Mouse (Mus musculus) mesoderm, embryonic 11.5 days (tissue): ENCODE results near the gene Slc25a24.

Experiments used
- DNase-seq: peaks from one replicate; pipeline ENCODE4 v3.0.0-alpha.2; 2012; ENCODE audit warnings: low read depth, low spot score

Slc25a24 gene

DNA sequence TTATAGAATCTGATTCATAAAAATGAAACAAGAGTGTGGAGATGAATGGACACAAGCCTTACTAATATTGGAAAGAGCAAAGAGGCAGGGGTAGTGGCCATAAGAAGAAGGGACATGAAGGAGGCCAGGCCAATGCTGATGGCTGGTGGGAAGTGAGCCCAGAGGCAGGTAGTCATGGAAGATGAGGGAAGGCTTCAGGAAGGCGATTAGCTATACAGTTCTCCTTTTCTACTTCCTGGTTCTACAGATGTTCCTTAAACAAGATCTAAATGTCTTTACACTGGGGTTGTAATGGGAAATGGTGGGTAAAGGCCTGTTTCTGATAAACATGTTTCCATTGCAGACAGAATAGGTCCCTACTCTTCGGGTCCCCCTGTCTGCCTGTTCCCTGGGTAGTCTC, 46.2 kb downstream of the Slc25a24 start:
- DNase-seq = no peak

DNA sequence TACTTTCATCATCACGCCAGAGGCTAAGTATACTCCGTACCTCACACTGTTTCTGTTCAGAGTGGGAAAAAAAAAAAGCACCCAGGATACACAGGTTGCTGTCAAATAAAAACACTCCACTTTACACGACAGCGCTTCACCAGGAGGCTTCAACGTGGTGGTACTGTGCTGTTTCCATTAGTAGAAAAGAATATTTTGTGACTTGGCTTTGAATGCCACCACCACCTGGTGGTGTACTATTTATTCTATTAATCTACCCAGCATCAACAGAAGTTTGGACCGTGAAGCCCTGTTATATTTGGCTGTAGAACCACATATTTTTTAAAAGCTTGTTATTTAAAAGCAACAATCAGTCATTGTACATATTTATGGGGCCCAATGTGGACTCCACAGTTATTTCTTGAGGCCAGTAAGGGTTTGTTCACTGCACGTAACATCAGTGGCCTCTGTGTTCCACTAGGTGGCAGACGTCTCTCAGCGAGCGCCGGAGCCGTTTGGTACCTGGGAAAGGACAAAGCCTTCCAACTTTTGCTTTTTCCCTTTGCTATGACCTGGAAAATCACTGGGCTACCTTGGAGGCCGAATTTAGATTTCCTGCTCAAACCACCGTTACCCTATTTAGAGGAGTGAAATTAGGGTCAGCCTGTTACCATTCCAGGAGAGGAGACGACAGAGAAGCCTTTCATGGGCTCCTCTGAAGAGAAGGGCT, 48.3 kb downstream of the Slc25a24 start:
- peak; percentile 66 for DNase-seq

DNA sequence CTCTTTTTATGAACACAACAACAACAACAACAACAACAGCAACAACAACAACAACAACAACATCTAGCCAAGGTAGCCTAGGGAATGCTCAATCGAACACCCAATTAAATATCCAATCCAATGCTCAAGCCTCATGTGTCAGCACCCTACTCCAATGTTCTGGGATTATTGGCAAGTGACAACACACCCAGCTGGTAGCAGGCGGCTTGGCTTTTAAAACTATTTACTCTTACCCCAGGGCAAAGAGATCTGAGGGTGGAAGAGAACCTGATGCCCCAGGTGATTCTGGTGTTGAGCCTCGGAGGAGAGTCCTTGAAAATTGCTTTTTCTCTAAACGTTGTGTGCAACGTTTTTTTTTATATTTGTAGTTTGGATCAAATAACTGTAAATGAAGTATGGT, 51.4 kb downstream of the Slc25a24 start:
- no peak for DNase-seq

DNA sequence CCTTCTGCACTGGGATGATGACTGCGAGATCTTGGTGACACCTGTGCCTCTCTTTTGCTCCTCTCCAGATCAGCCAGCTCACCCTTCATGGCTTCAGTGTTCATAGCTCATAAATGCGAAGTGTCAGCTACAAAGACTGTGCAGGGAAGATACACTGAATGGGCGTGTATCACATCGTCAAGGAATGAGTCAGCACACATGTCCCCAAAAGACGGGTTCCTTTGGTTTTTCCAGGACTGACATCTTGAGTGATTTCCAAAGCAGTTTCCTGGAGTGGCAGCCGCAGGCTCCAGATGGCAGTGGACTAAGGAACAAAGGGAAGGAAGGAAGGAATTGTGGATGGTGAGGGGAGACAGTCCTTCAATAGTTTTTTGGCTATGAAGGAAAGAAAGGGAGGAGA, 55.8 kb downstream of the Slc25a24 start:
- DNase-seq = no peak

DNA sequence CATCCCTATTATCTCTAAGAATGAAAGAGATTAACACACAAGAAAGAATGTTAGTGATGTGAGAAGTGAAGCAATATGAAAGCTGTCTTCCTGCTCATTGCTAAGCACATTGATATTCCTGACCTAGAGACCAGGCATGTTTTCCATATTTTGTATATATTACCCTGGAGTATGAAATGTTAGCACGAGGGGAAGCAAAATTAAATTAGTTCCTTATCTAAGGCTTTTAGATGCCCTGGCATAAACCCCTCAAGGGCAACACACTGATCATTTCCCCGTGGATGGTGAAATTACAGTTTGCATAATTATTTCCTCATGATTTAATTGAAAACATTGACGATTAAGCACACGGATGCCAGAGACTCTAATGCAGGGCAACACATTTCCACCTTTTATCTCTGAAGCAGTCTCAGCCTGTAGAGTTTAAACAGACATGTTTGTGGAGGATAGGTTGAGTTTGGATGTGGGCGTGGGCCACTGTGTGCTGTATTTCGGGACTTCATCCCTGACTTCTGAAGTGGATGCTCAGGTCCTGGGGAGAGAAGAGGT, 56.7 kb downstream of the Slc25a24 start:
- DNase-seq = no peak

DNA sequence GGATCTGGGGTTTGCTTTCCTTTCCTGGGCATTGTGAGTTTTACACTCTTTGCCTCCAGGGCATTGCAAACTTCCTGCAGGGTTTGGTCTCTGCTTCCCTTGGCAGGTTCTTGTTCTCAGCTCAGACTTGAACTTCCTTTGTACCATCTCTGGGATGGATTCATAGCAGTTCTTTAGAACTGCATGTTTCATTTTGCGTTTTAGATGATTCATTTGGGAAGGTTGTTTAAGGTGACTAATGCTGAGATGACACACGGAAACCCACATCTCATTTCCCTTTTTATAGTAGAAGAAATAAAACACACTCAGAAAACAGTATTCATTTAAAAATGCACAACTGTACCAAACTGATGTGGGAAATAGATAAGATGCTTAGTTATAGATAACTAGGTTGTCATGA, 73.2 kb downstream of the Slc25a24 start:
- no peak for DNase-seq

DNA sequence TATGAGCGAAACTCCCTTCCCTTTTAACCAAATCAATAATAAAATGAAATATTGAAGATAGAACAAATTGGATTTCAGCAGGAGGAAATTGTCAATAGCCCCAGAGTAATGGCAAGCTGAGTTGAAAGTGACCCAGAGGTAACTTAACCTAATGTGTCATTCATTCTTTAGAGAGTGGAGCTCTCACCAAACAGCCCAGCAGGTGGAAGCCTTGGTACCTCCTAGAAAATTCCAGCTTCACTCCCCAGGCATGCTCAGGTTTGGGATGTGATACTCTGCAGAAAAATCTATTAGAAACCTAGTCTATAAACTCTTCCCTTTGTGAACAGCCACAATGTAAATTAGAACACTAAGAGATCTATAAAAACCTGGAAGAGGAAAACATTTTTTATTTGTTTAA, 76.3 kb downstream of the Slc25a24 start:
- no peak for DNase-seq

DNA sequence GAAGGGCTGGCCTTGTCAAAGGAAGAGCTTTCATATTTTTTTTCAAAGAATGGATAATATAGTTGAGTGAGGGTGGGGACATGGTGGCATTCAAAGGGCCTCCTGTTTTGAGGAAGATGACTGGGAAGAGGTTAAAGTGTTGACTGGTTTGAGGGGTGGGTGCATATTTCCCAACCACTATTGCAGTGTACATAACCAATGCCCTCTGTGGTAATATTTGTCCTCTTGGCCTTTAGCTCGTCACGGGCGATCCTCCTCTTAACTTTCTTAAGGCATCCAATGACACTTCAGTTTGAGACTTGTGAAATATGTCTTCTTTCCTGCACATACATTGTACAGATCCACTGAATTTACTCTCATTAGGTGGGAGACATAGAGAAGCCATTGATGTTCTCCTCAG, 89.4 kb downstream of the Slc25a24 start:
- DNase-seq = no peak

DNA sequence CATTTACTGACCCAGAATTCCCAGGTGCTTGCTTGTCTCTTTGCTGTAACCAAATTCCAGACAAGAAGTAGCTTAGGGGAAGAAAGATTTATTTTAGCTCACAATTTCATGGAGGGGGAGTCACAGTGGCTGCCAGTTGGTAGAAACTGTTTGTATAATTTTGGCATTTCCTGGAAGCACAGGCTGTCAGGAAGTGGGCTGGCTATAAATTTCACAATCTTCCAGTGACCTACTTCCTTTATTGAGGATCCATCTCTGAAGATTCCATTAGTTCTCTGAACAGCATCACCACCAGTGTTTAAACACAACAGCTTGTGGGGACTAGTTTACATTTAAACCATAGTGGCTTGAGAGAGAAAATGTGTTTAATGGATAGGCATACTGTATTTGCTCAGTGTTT, 93.4 kb downstream of the Slc25a24 start:
- DNase-seq = no peak
